Mouse (Mus musculus): ENCODE measurements around the gene Olfr1442. TPM values are rescaled to one million over a fixed set of nuclear protein-coding genes. Genes with fewer than 3 reads are reported as not detected.

The Olfr1442 gene
- not detected in 2 replicates for polyA plus RNA-seq (2015; fragmentation: Nextera tagmentation; extraction: Ambion mirVana)

DNA sequence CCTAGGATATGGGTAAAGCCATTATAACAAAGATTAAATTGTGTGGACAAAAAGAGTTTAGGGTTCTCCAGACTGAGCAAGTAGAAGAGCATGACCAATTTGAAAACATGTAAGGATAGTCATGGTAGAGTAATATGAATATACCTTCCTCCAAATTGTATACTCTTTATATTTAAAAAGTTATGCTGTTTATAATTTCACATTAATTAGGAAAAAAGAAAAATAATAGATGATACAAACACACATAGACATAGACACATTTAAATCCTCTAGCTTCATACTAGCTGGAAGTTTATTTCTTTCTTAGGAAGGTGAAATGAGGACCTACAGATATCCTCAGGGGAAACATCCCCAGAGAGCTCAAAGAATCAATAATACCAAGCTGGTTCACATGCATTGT, at the start of gene Olfr1442:
Gene Olfr1442, plus strand, starts transcription at position 301 of the 400 bp plus-strand sequence.

DNA sequence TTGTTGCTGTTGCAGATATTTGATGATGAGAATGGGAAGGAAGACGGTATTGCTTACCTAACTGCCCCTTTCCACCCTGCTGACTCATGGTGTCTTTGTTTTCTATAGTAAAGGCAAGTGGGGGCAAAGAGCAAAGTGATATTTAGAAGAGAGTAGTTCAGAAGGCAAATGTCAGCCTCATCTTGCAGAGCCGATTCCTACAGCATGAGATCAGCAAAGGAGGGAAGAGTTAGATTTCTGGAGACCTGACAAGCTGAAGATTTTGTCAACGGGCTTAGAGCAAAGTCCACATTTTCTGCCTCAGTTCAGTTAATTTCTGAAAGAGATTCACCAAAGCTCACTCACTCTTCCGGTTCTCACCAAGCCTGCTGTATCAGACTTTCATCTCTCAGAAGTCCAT, 37.1 kb upstream of the Olfr1442 start, which contains the start of gene Glyat:
Gene Glyat, plus strand, starts transcription at position 133 of the 400 bp plus-strand sequence.

DNA sequence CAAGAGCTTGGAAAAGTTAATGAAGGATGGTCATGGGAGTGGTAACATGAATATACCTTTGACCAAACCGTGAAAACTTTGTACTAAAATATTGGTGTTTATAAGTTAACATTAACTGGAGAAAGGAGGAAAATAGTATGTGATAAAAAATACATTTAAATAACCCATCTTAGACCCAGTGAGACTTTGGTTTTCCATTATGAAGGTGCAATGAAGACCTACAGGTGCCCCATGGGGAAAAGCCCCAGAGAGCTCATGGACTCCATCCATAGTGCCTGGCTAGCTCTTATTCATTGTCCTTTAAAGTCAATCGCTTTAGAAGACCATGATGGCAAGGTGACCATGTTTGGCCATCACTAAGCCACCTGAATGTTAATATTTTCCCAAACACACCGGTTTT, 7.6 kb downstream of the Olfr1442 start, which contains the start of gene Olfr1443:
Gene Olfr1443, plus strand, starts transcription at position 301 of the 400 bp plus-strand sequence.

DNA sequence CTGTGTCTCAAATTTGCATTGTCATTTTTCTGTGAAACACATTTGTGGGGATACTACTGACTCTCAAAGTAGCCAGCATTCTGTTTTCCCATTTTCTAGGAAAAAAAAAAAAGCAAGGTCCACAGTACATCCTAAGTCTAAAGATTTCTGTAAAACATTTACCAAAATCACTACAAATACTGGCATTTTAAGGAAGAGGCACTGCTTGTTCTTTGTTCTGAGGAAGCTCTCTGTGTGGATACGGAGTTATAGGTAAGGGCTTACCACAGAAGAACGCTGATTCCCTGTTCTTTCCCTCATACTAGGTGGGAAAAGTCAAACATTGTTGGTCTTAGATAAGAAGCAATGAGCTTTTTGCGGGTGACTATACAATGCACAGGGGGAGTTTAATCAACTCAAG, 25.4 kb downstream of the Olfr1442 start, which contains the start of gene Keg1:
Gene Keg1, plus strand, starts transcription at position 197 of the 400 bp plus-strand sequence.

Other genes with a start within 250 kb of the Olfr1442 start
- gene Pfpl, start 242.5 kb upstream of the Olfr1442 start, polyA plus RNA-seq (2015; fragmentation: Nextera tagmentation; extraction: Ambion mirVana) = 0.05 TPM in 1 of 2 replicates, not detected in the other
- 1.1 and 1.4 TPM in 2 replicates for gene Mpeg1, start 209.7 kb upstream of the Olfr1442 start, polyA plus RNA-seq (2015; fragmentation: Nextera tagmentation; extraction: Ambion mirVana)
- gene Dtx4, start 169.0 kb upstream of the Olfr1442 start, polyA plus RNA-seq (2015; fragmentation: Nextera tagmentation; extraction: Ambion mirVana) = 26.2 and 30.4 TPM in 2 replicates
- gene Fam111a, start 124.7 kb upstream of the Olfr1442 start, polyA plus RNA-seq (2015; fragmentation: Nextera tagmentation; extraction: Ambion mirVana) = 3.4 and 3.5 TPM in 2 replicates
- 0.19 and 0.29 TPM in 2 replicates for gene Gm4952, start 70.5 kb upstream of the Olfr1442 start, polyA plus RNA-seq (2015; fragmentation: Nextera tagmentation; extraction: Ambion mirVana)
- 0.04 TPM in 1 of 2 replicates, not detected in the other for gene Glyat, start 37.1 kb upstream of the Olfr1442 start, polyA plus RNA-seq (2015; fragmentation: Nextera tagmentation; extraction: Ambion mirVana)
- gene Olfr1443, start 7.7 kb downstream of the Olfr1442 start, polyA plus RNA-seq (2015; fragmentation: Nextera tagmentation; extraction: Ambion mirVana) = not detected in 2 replicates
- gene Keg1, start 25.3 kb downstream of the Olfr1442 start, polyA plus RNA-seq (2015; fragmentation: Nextera tagmentation; extraction: Ambion mirVana) = not detected in 2 replicates
- gene Cntf, start 95.2 kb downstream of the Olfr1442 start, polyA plus RNA-seq (2015; fragmentation: Nextera tagmentation; extraction: Ambion mirVana) = 1.5 and 1.8 TPM in 2 replicates
- 14.6 and 16.2 TPM in 2 replicates for gene Zfp91, start 125.7 kb downstream of the Olfr1442 start, polyA plus RNA-seq (2015; fragmentation: Nextera tagmentation; extraction: Ambion mirVana)
- gene Lpxn, start 125.8 kb downstream of the Olfr1442 start, polyA plus RNA-seq (2015; fragmentation: Nextera tagmentation; extraction: Ambion mirVana) = 1.3 and 1.8 TPM in 2 replicates
- gene Gm5244, start 176.2 kb downstream of the Olfr1442 start, polyA plus RNA-seq (2015; fragmentation: Nextera tagmentation; extraction: Ambion mirVana) = not detected in 2 replicates
- gene Olfr1444, start 186.8 kb downstream of the Olfr1442 start, polyA plus RNA-seq (2015; fragmentation: Nextera tagmentation; extraction: Ambion mirVana) = not detected in 2 replicates
- not detected in 2 replicates for gene Olfr1445, start 213.4 kb downstream of the Olfr1442 start, polyA plus RNA-seq (2015; fragmentation: Nextera tagmentation; extraction: Ambion mirVana)
- gene Olfr1446, start 223.1 kb downstream of the Olfr1442 start, polyA plus RNA-seq (2015; fragmentation: Nextera tagmentation; extraction: Ambion mirVana) = not detected in 2 replicates
- gene Olfr1447, start 233.3 kb downstream of the Olfr1442 start, polyA plus RNA-seq (2015; fragmentation: Nextera tagmentation; extraction: Ambion mirVana) = not detected in 2 replicates

All from neural tube, postnatal 0 days (tissue).